Mouse (Mus musculus): Measurements from ENCODE around the gene Vmn1r16.
"Not testable (repeated sequence)": the region's sequence is repeated elsewhere in the genome, so short reads cannot be mapped to it uniquely, and the experiment has no call there.

The Vmn1r16 gene

GRCm38 (mm10) chr6:57329394-57329793, at the start of gene Vmn1r16:
Gene Vmn1r16, minus strand, starts transcription at chr6:57329494.
- no peak for DNase-seq (ENCODE audit: low read depth, low spot score)

GRCm38 (mm10) chr6:57367496-57367895, 38.2 kb upstream of the Vmn1r16 start:
- no peak for DNase-seq (ENCODE audit: low read depth, low spot score)

- DNase-seq (ENCODE audit: low read depth, low spot score), result not testable (repeated sequence)
These were observed 36.6 kb upstream of the Vmn1r16 start for GRCm38 (mm10) chr6:57365866-57366265.

- no peak for DNase-seq (ENCODE audit: low read depth, low spot score)
These were observed 34.3 kb upstream of the Vmn1r16 start, which contains the start of gene Vmn1r17 for GRCm38 (mm10) chr6:57363627-57364026. Gene Vmn1r17, minus strand, starts transcription at chr6:57363727.

- no peak for DNase-seq (ENCODE audit: low read depth, low spot score)
These were observed 27.6 kb upstream of the Vmn1r16 start for GRCm38 (mm10) chr6:57356864-57357263.

GRCm38 (mm10) chr6:57326176-57326575, 3.1 kb downstream of the Vmn1r16 start:
- no peak for DNase-seq (ENCODE audit: low read depth, low spot score)

- DNase-seq (ENCODE audit: low read depth, low spot score), result no peak
These were observed 50.3 kb downstream of the Vmn1r16 start for GRCm38 (mm10) chr6:57278952-57279351.

GRCm38 (mm10) chr6:57272517-57272916, 56.8 kb downstream of the Vmn1r16 start:
- peak; percentile 7 for DNase-seq (ENCODE audit: low read depth, low spot score)

DNA sequence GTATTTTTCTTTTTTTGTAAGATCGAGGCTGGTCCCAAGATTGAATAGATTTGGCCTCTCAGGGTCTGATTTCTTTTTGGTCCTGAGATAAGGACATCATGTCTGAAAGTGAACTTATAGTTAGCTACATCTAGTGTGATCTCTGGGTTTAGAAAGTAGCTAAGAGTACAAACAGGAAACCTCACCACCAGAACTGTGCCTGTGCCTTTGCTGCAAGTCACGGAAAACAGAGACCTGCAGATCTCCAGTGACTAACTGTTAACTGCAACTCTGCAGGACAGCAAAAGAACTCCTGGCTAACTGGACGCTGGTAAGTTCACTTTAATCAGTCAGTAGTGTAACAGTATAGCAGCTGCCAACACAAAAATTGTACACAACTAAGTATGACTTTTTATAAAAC, 57.4 kb downstream of the Vmn1r16 start:
- peak; percentile 1 for DNase-seq (ENCODE audit: low read depth, low spot score)
